Mouse (Mus musculus): ENCODE measurements around the gene Gfod1. TPM values are rescaled to one million over a fixed set of nuclear protein-coding genes. Genes with fewer than 3 reads are reported as not detected.

The Gfod1 gene
- total and polyA plus RNA-seq, 3 experiments = 0.30 to 0.70 (median 0.36) TPM

DNA sequence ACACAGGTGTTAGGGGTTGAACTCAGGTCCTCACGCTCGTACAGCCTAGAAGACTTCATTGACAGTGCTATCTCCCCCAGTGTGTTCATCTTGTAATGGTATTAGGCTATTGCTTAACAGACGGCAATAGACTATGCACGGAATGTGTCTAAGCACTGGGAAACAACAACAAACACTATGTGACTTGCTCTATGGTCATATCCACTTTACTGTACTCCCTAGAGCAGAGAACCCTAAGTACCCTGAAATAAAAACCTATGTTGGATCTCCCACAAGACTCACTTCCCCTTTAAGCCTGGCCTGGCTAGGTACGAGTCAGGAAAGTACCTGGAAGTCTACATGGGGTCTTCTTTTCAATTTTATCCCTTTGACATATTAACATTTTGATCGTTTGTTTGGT lies 82.7 kb downstream of the Gfod1 start:
- H3K4me2 ChIP-seq (ENCODE audit: insufficient read depth, low read depth, poor library complexity, severe bottlenecking) = no peak overlapping the region
- in situ Hi-C loops (cut with MboI; ENCODE audit: low pct_ligation_motif_present, low pct_unique_long_range_greater_than_20kb, low sequenced_read_pairs) = no loop called here
- peaks cover 0 to 14% of the 10 kb centered on the region in 2 experiments; a peak in 2 of 4 replicates for H3K4me1 ChIP-seq (ENCODE audit: control insufficient read depth in 1 of 2, insufficient read depth in 2 of 2)
- H3K27ac ChIP-seq (ENCODE audit: insufficient read depth, low read depth) = no peak overlapping the region
- H3K36me3 ChIP-seq (replicated peaks in 1 of 2; ENCODE audit: control insufficient read depth in 1 of 2, insufficient read depth in 1 of 2, low read length in 1 of 2) = no peaks in the 10 kb centered on the region
- no peak overlapping the region for H3K9ac ChIP-seq (ENCODE audit: insufficient read depth, low read depth)
- TF ChIP-seq UBTF (IDR thresholded peaks at IDR 0.05; ENCODE audit: low read depth, low read length) (no peak), KAT2A (IDR thresholded peaks at IDR 0.05; ENCODE audit: insufficient replicate concordance, low read length) (no peak), NELFE (IDR thresholded peaks at IDR 0.05; ENCODE audit: low read depth, low read length) (no peak), ZC3H11A (IDR thresholded peaks at IDR 0.05; ENCODE audit: low read depth, low read length) (no peak)
- dilution Hi-C loops (cut with MboI; ENCODE audit: extremely low pct_ligation_motif_present, extremely low pct_unique_long_range_greater_than_20kb, low sequenced_read_pairs) = no loop called here
- no peak overlapping the region for H3K4me3 ChIP-seq (replicated peaks in 1 of 3; ENCODE audit: low read depth in 2 of 3, low read length in 2 of 3, poor library complexity in 1 of 3)
- peaks cover 9% of the 10 kb centered on the region for H3K9me3 ChIP-seq (replicated peaks; ENCODE audit: low read length)
- no peak for DNase-seq (ENCODE audit: extremely low read depth)
- no peaks in the 10 kb centered on the region for H3K79me2 ChIP-seq (replicated peaks; ENCODE audit: control insufficient read depth, extremely low read depth, insufficient read depth, poor library complexity, severe bottlenecking)
- H3K27me3 ChIP-seq (replicated peaks) = no peaks in the 10 kb centered on the region

DNA sequence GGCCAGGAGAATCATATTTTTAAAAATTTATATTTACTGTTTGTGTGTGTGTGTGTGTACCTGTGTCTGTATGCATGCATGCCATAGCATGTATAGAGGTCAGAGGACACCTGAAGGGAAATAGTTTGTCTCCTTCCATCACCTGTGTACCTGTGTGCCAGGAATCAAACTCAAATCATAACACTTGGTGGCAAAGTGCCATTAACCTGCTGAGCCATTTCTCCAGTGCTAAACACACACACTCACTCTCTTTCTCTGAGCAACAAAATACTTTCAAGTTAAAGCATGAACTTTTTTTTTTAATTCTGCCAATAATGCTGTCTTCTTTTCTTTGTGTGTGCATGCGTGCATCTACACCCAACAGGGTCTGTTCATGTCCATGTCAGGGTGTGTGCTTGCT lies 83.3 kb downstream of the Gfod1 start:
- H3K27ac ChIP-seq (ENCODE audit: insufficient read depth, low read depth) = no peak overlapping the region
- no peak overlapping the region for H3K4me2 ChIP-seq (ENCODE audit: insufficient read depth, low read depth, poor library complexity, severe bottlenecking)
- DNase-seq (ENCODE audit: extremely low read depth) = no peak
- H3K79me2 ChIP-seq (replicated peaks; ENCODE audit: control insufficient read depth, extremely low read depth, insufficient read depth, poor library complexity, severe bottlenecking) = no peaks in the 10 kb centered on the region
- peaks cover 9% of the 10 kb centered on the region for H3K9me3 ChIP-seq (replicated peaks; ENCODE audit: low read length)
- TF ChIP-seq ZKSCAN1 (IDR thresholded peaks at IDR 0.05; ENCODE audit: borderline replicate concordance, low read depth, low read length) = no peak
- no peak for TF ChIP-seq MAZ (IDR thresholded peaks at IDR 0.05; ENCODE audit: low read depth, low read length)
- TF ChIP-seq EP300 (IDR thresholded peaks at IDR 0.05; ENCODE audit: low read length) = no peak
- no peak for TF ChIP-seq NELFE (IDR thresholded peaks at IDR 0.05; ENCODE audit: low read depth, low read length)
- TF ChIP-seq RAD21 (IDR thresholded peaks at IDR 0.05; ENCODE audit: low read depth, low read length) = no peak
- no peak for TF ChIP-seq ZMIZ1 (IDR thresholded peaks at IDR 0.05; ENCODE audit: low read depth, low read length)
- TF ChIP-seq BHLHE40 (IDR thresholded peaks at IDR 0.05; ENCODE audit: low read depth, low read length) = no peak
- no peak for TF ChIP-seq MAX (IDR thresholded peaks at IDR 0.05; ENCODE audit: low read length)
- no peak for TF ChIP-seq HCFC1 (IDR thresholded peaks at IDR 0.05; ENCODE audit: low read depth, low read length)
- no peak for TF ChIP-seq USF1 (IDR thresholded peaks at IDR 0.05; ENCODE audit: low read depth, low read length)
- TF ChIP-seq CHD2 (IDR thresholded peaks at IDR 0.05; ENCODE audit: low read length) = no peak
- TF ChIP-seq CTCF (conservative IDR thresholded peaks at IDR 0.05 in 1 of 2, IDR thresholded peaks at IDR 0.05 in 1 of 2; ENCODE audit: low read depth in 2 of 2, low read length in 2 of 2) = no peak
- no peak for TF ChIP-seq JUND (conservative IDR thresholded peaks at IDR 0.05; ENCODE audit: low read depth, low read length)
- TF ChIP-seq KAT2A (IDR thresholded peaks at IDR 0.05; ENCODE audit: insufficient replicate concordance, low read length) = no peak
- TF ChIP-seq ZC3H11A (IDR thresholded peaks at IDR 0.05; ENCODE audit: low read depth, low read length) = no peak
- TF ChIP-seq TCF12 (IDR thresholded peaks at IDR 0.05; ENCODE audit: low read depth, low read length) = no peak
- no peak for TF ChIP-seq MXI1 (IDR thresholded peaks at IDR 0.05; ENCODE audit: low read depth, low read length)
- no peak for TF ChIP-seq POLR2A (IDR thresholded peaks at IDR 0.05; ENCODE audit: low read depth, low read length)
- H3K4me1 ChIP-seq (ENCODE audit: control insufficient read depth in 1 of 2, insufficient read depth in 2 of 2) = peaks cover 0 to 18% of the 10 kb centered on the region in 2 experiments; a peak in 2 of 4 replicates
- no peak overlapping the region for H3K4me3 ChIP-seq (replicated peaks in 1 of 3; ENCODE audit: low read depth in 2 of 3, low read length in 2 of 3, poor library complexity in 1 of 3)
- H3K27me3 ChIP-seq (replicated peaks) = no peaks in the 10 kb centered on the region
- dilution Hi-C loops (cut with MboI; ENCODE audit: extremely low pct_ligation_motif_present, extremely low pct_unique_long_range_greater_than_20kb, low sequenced_read_pairs) (no loop called here), in situ Hi-C loops (cut with MboI; ENCODE audit: low pct_ligation_motif_present, low pct_unique_long_range_greater_than_20kb, low sequenced_read_pairs) (no loop called here)
- H3K36me3 ChIP-seq (replicated peaks in 1 of 2; ENCODE audit: control insufficient read depth in 1 of 2, insufficient read depth in 1 of 2, low read length in 1 of 2) = no peaks in the 10 kb centered on the region
- no peak overlapping the region for H3K9ac ChIP-seq (ENCODE audit: insufficient read depth, low read depth)
